Mouse (Mus musculus) ES-Bruce4 (cell line): ENCODE measurements around the gene Snx12.

Experiments
- CTCF ChIP-seq: IDR thresholded peaks from one replicate; pipeline ENCODE4 v1.8.1; 2011; ENCODE audit warnings: low read depth, low read length
- EP300 ChIP-seq: IDR thresholded peaks from 2 replicates; pipeline ENCODE4 v1.6.1; 2011; ENCODE audit warnings: low read depth, low read length; ENCODE audit not compliant: insufficient read depth
- POLR2A ChIP-seq: IDR thresholded peaks from one replicate; pipeline ENCODE4 v1.8.1; 2011; ENCODE audit warnings: low read length; ENCODE audit not compliant: insufficient read depth

DNA sequence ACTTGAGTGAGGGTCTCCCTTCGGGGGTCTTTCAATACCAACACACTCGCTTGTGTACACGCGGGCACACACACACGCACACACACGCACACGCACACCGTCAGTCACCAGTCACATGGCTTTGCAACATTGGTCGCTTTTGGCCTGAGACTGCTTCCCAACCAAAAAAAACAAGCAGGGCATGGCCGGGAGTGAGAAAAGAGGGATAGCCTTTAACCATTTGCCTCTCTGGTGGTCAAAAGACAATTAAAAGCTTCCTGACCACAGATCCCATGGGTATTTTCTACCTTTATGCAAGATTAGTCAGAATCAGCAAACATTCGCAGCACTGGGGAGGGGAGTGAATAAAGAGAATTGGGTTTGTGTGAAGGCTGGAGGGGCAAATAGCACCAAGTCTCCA, 136.4 kb downstream of the Snx12 start, which contains the start of gene Slc7a3:
- TF ChIP-seq EP300: no peak
- TF ChIP-seq CTCF: no peak
- no peak for TF ChIP-seq POLR2A
